Mouse (Mus musculus): ENCODE measurements at regions not wholly inside any gene's neighbourhood (a gene's known extent, or its start where the extent isn't known, plus 50 kb on each side); places are given as distances from the start of the nearest gene placed in this dataset.

- intact Hi-C loops (cut with DNase I), result no loop called here
- DNase-seq (ENCODE audit: low spot score in 2 of 2), result no peak
Observed at GRCm38 (mm10) chr4:64335814-64336213, 289.0 kb upstream of the Tnc start.

DNA sequence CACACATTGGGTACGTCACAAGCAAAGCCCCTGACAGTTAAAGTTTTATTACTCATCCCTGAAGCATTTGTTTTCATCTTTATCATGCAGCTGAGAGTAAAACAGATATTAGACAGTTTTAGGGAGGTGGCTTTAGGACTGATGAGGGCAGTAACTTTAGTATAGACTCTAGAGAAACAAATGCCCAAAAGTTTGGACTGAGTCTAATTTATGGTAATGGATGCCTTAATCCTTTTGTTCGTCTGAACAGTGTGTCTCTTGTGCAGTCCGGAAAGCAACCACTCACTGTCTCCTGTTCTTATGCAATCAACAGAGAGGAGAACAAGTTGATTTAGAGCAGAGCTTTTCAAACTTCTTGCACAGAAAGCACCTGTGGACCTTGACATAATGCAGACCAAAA, 283.4 kb upstream of the Tnc start:
- no peak for DNase-seq (ENCODE audit: low spot score in 2 of 2)
- intact Hi-C loops (cut with DNase I), result no loop called here

DNA sequence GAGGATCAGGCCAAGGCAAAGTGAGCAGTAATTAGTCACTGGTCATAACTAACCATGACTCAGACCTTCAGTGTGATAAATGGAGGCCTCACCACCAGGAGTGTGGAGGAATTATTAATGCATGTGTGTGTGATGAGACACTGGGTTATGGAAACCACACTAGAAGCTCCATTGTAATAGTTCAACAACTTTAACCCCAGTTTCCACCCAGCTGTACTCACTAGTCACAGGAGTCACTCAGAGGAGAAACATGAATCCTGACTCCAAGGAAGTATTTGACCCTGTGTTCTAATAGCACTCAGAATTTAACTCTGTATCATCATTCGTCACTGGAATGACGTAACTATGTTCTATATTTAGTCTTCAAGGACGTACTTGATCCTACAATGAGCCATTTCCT, 277.6 kb upstream of the Tnc start:
- intact Hi-C loops (cut with DNase I), result no loop called here
- no peak for DNase-seq (ENCODE audit: low spot score in 2 of 2)

GRCm38 (mm10) chr4:64316553-64317347, 269.9 kb upstream of the Tnc start:
- intact Hi-C loops (cut with DNase I), result no loop called here
- DNase-seq (ENCODE audit: low spot score in 2 of 2), result no peak

DNA sequence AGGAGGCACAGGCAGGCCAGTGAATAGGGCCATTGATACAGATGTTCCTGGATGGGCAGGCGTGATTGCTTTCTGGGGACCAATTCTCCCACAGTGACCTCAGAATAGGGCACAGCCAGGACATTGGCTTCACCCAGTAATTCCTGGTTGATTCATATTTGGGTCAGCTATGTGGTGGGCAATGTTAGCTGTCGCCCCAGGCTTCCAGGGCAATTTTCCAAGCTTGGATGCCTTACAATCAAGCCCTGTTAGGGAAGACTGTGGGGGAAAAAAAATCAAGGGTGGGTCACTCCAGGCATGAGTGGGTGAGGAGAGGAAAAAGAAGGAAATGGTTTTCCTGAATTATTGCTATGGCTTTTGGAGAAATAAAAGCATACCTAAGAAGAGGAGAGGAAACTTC, 250.1 kb upstream of the Tnc start:
- DNase-seq (ENCODE audit: low spot score in 2 of 2), result no peak

GRCm38 (mm10) chr4:64282471-64282870, 235.7 kb upstream of the Tnc start:
- peak; percentile 50 to 80 for DNase-seq (ENCODE audit: low spot score in 2 of 2)
- intact Hi-C loops (cut with DNase I), result loop anchor here (10.0 kb wide), 1 partner anchor 238 kb away; the partner anchor contains the start of gene Tnc

More for the DNA sequence above, 250.1 kb upstream of the Tnc start:
- intact Hi-C loops (cut with DNase I), result no loop called here

DNA sequence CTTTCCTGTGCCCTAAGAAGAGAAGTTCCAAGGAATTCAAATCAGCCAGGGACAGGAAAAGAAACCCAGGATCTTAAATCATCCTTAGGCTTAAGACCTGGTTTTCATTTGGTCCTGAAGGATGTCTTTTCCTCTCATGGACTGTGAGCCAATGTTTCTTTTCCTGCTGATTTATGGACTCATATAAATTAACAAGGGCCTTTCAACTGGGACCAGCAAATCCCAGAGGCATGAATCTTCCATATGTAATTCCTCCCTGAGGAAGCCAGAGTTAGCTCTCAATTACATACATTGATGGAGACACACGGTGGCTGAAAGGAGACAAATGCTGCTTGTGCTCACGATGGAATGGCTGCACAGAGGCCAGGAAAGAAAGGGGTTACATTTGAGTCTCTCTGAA, 230.2 kb upstream of the Tnc start:
- DNase-seq (ENCODE audit: low spot score in 2 of 2), result no peak
- intact Hi-C loops (cut with DNase I), result no loop called here

DNA sequence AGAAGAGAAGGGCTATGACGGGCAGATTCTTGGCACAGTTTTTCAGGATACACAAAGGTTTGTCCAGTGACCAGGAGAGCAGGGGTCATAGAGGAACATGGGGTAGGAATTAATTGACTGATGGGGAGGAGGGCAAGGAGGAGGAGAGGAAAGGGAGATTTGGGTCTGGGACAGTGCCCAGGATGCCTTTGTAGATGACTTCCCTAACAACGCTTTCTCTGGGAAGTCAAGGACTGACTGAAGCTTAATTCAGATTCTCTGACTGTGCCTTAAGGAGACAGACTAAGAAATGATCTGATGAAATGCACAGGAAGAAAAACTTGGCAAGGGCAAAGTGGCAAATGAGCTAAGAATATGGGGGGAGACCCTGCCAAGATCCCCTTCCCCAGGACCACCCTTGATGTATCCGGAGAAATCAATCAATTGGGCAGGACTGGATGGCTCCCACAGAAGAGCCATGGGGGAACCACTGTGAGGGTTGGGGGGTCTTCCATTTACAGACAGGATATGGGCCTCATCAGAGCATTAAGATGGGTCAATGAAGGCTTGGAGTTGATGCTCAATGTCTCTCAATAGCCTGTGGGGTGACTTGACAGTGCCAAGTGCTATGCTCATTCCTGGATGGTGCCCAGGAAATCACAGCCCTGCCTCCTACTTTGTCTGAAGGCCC, 227.6 kb upstream of the Tnc start:
- DNase-seq (ENCODE audit: low spot score in 2 of 2), result no peak
- intact Hi-C loops (cut with DNase I), result no loop called here

DNA sequence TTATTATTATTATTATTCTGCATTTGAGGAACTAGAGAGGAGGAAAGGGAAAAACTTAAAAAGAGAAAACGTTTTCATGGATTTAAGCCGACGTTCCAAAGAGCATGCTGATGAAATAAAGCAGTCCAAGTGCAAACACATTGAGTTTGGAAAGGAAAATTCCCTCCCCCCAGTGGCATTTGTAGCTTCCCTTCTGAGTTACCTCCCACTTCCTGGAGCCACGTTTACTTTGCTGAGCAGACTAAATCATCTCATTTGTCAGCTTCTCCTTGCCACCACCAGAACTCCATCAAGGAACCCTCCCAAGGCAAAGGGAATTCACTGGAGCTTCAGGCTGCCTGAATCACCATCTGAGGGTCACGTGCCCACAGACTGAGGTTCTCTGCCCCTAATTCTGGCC, 223.0 kb upstream of the Tnc start:
- intact Hi-C loops (cut with DNase I), result no loop called here
- DNase-seq (ENCODE audit: low spot score in 2 of 2), result peak in 1 of 2 experiments; percentile 28

DNA sequence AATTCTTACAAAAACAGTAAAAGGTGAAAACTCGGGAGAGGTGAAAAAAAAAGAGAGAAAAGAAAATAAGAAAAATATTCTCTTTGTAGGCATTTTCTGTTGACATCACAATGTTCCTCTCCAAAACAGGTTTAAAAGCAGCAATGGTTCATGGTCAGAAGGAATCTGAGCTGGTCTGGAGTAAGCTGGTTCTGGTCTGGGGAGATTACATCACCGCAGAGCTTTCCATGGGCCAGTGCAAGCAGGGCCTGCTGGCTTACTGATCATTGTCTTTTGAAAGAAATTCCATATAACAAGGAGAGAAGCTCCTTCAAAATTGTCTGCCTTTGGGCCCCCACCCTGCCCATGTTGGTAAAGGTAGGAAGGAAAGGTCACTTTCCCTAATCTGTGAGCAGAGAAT, 222.3 kb upstream of the Tnc start:
- intact Hi-C loops (cut with DNase I), result no loop called here

GRCm38 (mm10) chr4:64260473-64260872, 213.7 kb upstream of the Tnc start:
- intact Hi-C loops (cut with DNase I), result no loop called here
- no peak for DNase-seq (ENCODE audit: low spot score in 2 of 2)

More for the DNA sequence above, 222.3 kb upstream of the Tnc start:
- DNase-seq (ENCODE audit: low spot score in 2 of 2), result no peak

GRCm38 (mm10) chr4:64260188-64260444, 213.3 kb upstream of the Tnc start:
- no peak for DNase-seq (ENCODE audit: low spot score in 2 of 2)
- intact Hi-C loops (cut with DNase I), result no loop called here

- intact Hi-C loops (cut with DNase I), result no loop called here
Observed at GRCm38 (mm10) chr4:64259348-64260187, 212.8 kb upstream of the Tnc start.

GRCm38 (mm10) chr4:64255253-64255652, 208.4 kb upstream of the Tnc start:
- DNase-seq (ENCODE audit: low spot score in 2 of 2), result no peak
- intact Hi-C loops (cut with DNase I), result no loop called here

More at GRCm38 (mm10) chr4:64259348-64260187, 212.8 kb upstream of the Tnc start:
- no peak for DNase-seq (ENCODE audit: low spot score in 2 of 2)

DNA sequence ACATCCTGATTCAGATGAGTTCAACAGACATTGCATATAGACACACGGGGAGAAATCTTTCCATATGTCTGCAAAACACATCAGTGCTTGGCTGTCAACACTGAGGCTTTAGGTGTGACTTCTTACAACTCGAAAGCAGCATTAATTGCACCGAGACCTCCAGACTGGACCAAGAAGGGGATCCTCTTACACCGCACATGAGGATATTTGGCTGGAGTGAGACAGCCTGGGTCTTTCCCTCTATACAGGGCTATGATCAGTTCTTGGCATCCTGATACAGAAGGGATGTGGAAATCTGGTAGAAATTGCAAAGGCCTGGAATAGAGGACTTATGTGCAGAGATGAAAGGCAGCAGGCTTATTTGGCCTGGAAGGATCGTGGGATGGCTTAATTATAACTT, 203.9 kb upstream of the Tnc start:
- intact Hi-C loops (cut with DNase I), result no loop called here
- DNase-seq (ENCODE audit: low spot score in 2 of 2), result no peak

GRCm38 (mm10) chr4:64238196-64238740, 191.5 kb upstream of the Tnc start:
- intact Hi-C loops (cut with DNase I), result no loop called here
- DNase-seq (ENCODE audit: low spot score in 2 of 2), result no peak

DNA sequence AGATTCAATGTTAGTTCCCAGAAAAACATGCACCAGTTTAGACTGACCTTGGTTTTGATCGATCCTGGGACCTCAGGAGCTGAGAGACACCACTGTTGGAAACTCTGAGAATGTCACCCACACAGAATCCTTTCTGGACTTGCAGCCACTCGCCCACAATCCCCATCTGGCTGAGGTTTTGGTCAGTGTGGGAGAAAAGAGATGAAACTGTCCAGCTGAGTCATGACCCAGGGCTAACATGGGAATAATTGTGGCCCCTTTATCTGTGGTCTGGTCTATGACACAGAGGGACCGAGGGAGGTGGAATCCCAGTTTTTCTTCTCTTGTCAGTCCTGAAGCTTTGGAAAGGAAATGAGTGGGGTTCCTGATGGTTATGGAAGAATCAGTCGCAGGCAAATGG, 188.7 kb upstream of the Tnc start:
- peak in 1 of 2 experiments; percentile 19 for DNase-seq (ENCODE audit: low spot score in 2 of 2)
- intact Hi-C loops (cut with DNase I), result no loop called here

- peak in 1 of 2 experiments; percentile 9 for DNase-seq (ENCODE audit: low spot score in 2 of 2)
- intact Hi-C loops (cut with DNase I), result no loop called here
Observed at GRCm38 (mm10) chr4:64232159-64232558, 185.3 kb upstream of the Tnc start.

- intact Hi-C loops (cut with DNase I), result no loop called here
- DNase-seq (ENCODE audit: low spot score in 2 of 2), result no peak
Observed at GRCm38 (mm10) chr4:64228341-64228740, 181.5 kb upstream of the Tnc start.

DNA sequence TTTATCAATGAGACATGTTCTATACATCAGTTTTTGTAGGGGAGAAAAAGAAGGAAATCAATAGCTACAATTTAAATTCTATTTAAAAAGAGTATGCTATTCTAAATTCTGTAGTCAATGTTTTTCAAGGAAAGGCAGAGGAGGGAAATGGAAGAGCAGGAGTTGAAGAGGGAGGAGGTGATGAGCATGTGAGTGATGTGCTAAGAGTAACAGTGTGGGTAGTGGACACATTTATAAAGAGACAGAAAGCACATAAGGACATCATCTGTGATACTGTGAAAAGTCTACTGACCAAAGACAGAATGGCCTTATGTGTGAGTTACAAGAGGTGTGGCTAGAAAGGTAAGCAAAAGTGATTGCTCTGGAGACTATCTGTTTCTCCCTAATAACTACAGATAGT, 179.8 kb upstream of the Tnc start:
- intact Hi-C loops (cut with DNase I), result no loop called here
- DNase-seq (ENCODE audit: low spot score in 2 of 2), result peak in 1 of 2 experiments; percentile 74

Measured in left cerebral cortex, postnatal 25 days (tissue).